Mouse (Mus musculus): ENCODE data around the gene Olfr1261.

Olfr1261 gene

GRCm38 (mm10) chr2:89990921-89991320, at the start of gene Olfr1261:
Olfr1261 (plus strand) TSS chr2:89991221.
- no peak for DNase-seq

GRCm38 (mm10) chr2:89948564-89948963, 42.5 kb upstream of the Olfr1261 start, which contains the start of gene Olfr1259:
Olfr1259 (minus strand) TSS chr2:89948664.
- DNase-seq, result no peak

GRCm38 (mm10) chr2:89974184-89974583, 16.8 kb upstream of the Olfr1261 start, which contains the start of gene Olfr1260:
Olfr1260 (plus strand) TSS chr2:89974340.
- no peak for DNase-seq

- no peak for DNase-seq
Measured at GRCm38 (mm10) chr2:89977709-89978108, 13.3 kb upstream of the Olfr1261 start.

- no peak for DNase-seq
Measured at GRCm38 (mm10) chr2:89999845-90000244, 8.8 kb downstream of the Olfr1261 start, which contains the start of gene Olfr1262. Olfr1262 (plus strand) TSS chr2:90000145.

- no peak for DNase-seq
Measured at GRCm38 (mm10) chr2:90011831-90012230, 20.8 kb downstream of the Olfr1261 start, which contains the start of gene Olfr1263. Olfr1263 (plus strand) TSS chr2:90012131.

- DNase-seq, result no peak
Measured at GRCm38 (mm10) chr2:90025477-90025876, 34.5 kb downstream of the Olfr1261 start, which contains the start of gene Olfr1264. Olfr1264 (minus strand) TSS chr2:90025577.

GRCm38 (mm10) chr2:90035037-90035436, 44.0 kb downstream of the Olfr1261 start, which contains the start of gene Olfr1265:
Olfr1265 (plus strand) TSS chr2:90035337.
- no peak for DNase-seq

Measured in thymus, postnatal 14 days (tissue).